Mouse (Mus musculus): ENCODE measurements at regions not wholly inside any gene's neighbourhood (a gene's known extent, or its start where the extent isn't known, plus 50 kb on each side); places are given as distances from the start of the nearest gene placed in this dataset.
A peak's percentile ranks its signal among the peaks of the same experiment; 100 is the strongest.

DNA sequence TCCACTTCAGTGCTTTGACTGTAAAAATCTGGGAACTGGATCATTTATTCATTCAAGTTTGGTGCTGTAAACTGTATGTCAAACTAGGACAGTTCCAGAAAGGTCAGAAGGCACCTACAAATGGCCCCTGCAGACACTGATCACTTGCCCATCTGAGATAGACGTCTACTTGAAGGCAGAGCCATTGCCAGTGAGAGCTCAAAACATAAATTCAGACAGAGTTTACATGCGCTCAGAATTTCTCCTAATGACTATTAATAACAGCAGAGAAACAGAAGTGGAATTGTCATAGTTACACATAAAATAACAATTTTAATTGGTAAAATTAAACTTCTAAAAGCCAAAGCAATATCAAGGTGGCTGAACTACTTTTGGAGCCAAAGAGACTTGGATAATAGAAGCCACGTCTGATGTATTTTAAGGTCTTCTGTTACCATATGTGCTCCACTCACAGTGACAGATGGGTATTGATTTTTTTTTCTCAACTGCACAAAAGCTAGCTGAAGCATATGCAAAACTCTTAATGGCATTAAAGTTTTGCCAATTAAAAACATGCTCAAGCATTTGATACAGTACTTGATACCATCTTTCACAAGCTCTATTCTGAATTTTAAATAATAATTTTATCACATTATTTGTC is 401.8 kb downstream of the Nova1 start:
- Histone ChIP-seq H3K9ac (no peak overlapping the region), H3K9me3 (ENCODE audit: control insufficient read depth, low read length) (no peaks in the 10 kb centered on the region), H3K27me3 (ENCODE audit: control insufficient read depth, insufficient read depth, low read length) (no peaks in the 10 kb centered on the region), H3K36me3 (replicated peaks; ENCODE audit: control insufficient read depth, insufficient read depth) (no peaks in the 10 kb centered on the region), H3K4me2 (replicated peaks) (no peak overlapping the region), H3K27ac (no peak overlapping the region), H3K4me3 (replicated peaks; ENCODE audit: low read length) (no peak overlapping the region), H3K4me1 (replicated peaks; ENCODE audit: control insufficient read depth, insufficient read depth, low read length) (no peaks in the 10 kb centered on the region)
- 56% methylated on average over 3 of the region's 3 CpGs for WGBS
- DNase-seq (ENCODE audit: low spot score) (no peak), ATAC-seq (ENCODE audit: low FRiP score) (no peak)

DNA sequence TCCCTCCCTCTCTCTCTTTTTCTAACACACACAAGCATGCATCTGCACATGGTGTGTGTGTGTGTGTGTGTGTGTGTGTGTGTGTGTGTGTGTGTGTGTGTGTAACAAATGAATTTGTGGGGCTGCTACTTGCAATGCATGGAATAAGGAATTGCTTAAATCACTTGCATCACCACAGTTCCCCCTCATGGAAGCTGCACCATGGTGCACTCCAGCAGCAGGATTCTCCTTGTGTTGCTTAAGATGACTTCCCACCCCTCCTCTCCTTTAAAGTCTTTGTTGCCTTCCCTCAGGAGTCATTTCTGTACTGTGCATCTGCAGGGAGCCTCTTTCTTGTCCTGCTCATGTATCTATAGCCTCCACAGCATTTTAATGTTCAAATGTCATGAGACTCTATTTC is 402.5 kb downstream of the Nova1 start:
- Histone ChIP-seq H3K4me2 (replicated peaks) (no peak overlapping the region), H3K4me3 (replicated peaks; ENCODE audit: low read length) (no peak overlapping the region), H3K27me3 (ENCODE audit: control insufficient read depth, insufficient read depth, low read length) (no peaks in the 10 kb centered on the region), H3K9ac (no peak overlapping the region), H3K27ac (no peak overlapping the region), H3K4me1 (replicated peaks; ENCODE audit: control insufficient read depth, insufficient read depth, low read length) (no peaks in the 10 kb centered on the region), H3K9me3 (ENCODE audit: control insufficient read depth, low read length) (no peaks in the 10 kb centered on the region), H3K36me3 (replicated peaks; ENCODE audit: control insufficient read depth, insufficient read depth) (no peaks in the 10 kb centered on the region)
- no peak for ATAC-seq (ENCODE audit: low FRiP score)
- no peak for DNase-seq (ENCODE audit: low spot score)

DNA sequence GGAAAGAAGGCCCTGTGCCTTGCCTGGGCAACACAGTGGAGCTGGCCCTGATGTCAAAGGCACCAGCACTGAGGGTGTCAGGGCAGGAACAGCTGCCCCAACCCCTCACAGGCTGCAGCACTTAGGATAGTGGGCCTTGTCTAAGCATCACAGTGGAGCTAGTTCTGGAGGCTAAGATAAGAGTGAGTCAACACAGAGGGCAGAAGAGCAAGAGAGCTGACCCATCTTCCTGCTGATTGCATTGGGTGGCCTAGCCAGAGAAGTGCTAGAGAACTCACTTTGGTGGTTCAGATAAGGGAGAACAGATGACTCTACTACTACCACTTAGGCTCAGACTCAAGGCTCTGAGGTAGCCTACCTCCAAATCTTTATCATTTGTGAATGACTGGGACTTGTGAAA is 413.1 kb downstream of the Nova1 start:
- no peak overlapping the region for H3K27ac ChIP-seq
- H3K4me2 ChIP-seq (replicated peaks) = no peak overlapping the region
- H3K9ac ChIP-seq = no peak overlapping the region
- no peak overlapping the region for H3K4me3 ChIP-seq (replicated peaks; ENCODE audit: low read length)
- ATAC-seq (ENCODE audit: low FRiP score) = no peak
- H3K9me3 ChIP-seq (ENCODE audit: control insufficient read depth, low read length) = no peaks in the 10 kb centered on the region
- DNase-seq (ENCODE audit: low spot score) = no peak
- no peaks in the 10 kb centered on the region for H3K4me1 ChIP-seq (replicated peaks; ENCODE audit: control insufficient read depth, insufficient read depth, low read length)
- H3K27me3 ChIP-seq (ENCODE audit: control insufficient read depth, insufficient read depth, low read length) = no peaks in the 10 kb centered on the region
- no peaks in the 10 kb centered on the region for H3K36me3 ChIP-seq (replicated peaks; ENCODE audit: control insufficient read depth, insufficient read depth)

DNA sequence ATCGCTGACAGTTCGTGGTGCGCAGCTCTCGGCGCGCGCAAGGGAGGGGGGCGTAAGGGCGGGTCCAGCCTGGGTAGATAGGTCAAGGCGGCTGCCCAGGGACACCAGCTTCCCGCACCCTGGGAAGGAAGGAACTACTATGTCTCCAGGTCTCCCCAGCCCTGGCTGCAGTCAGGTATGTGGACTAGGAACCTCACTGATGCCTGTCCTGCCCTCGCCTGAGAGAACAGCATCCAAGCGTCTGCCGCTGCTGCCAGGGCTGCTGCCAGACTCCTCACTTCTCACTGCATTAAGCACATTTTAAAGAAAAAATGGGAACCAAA is 419.1 kb downstream of the Nova1 start:
- Histone ChIP-seq H3K4me2 (replicated peaks) (peak overlapping the region; percentile 70), H3K9ac (peak overlapping the region; percentile 81), H3K9me3 (ENCODE audit: control insufficient read depth, low read length) (no peaks in the 10 kb centered on the region), H3K27me3 (ENCODE audit: control insufficient read depth, insufficient read depth, low read length) (no peaks in the 10 kb centered on the region), H3K4me1 (replicated peaks; ENCODE audit: control insufficient read depth, insufficient read depth, low read length) (no peaks in the 10 kb centered on the region), H3K4me3 (replicated peaks; ENCODE audit: low read length) (peak overlapping the region; percentile 45), H3K27ac (peak overlapping the region; percentile 81), H3K36me3 (replicated peaks; ENCODE audit: control insufficient read depth, insufficient read depth) (no peaks in the 10 kb centered on the region)
- peak; percentile 86 for ATAC-seq (ENCODE audit: low FRiP score)
- DNase-seq (ENCODE audit: low spot score) = peak; percentile 54
- WGBS = under 1% methylated on average over 14 of the region's 14 CpGs

DNA sequence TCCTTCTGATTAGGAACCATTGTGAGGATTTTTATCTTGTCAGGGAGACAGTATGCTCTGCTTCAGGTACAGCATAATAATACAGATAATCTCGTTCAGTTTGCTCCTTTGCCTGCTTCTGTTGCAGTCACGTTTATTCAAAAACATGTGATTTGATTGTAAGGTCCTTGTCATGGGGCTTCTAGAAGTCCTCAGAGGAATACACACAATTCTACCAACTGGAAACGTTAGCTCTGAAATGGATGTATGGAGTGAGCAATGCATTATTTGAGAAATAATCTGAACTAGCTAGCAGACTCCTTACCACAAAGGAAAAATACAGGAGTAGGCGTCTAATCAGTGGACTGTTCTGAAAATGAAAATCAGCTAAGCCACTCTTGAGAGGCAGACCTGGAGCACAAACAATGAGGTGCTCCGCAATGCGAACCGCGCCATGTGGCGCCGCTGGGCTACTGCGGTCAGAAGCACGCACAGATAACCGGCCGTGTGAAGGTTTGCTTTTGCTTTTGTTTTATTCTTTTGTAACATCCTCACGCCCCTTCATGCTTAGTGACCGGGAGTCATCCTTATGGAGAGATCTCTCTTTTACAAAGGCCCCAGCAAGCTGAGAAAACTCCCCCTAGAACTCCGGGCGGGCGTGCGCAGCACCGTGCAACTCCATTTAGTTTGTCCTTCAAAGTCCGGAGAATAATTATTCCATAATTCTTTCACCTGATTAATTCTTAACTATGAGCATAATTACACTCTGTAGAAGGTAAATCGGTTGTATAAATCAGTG is 419.7 kb downstream of the Nova1 start:
- ATAC-seq (ENCODE audit: low FRiP score) (peak; percentile 85), DNase-seq (ENCODE audit: low spot score) (peak; percentile 77)
- Histone ChIP-seq H3K4me2 (replicated peaks) (peak overlapping the region; percentile 70), H3K9me3 (ENCODE audit: control insufficient read depth, low read length) (no peaks in the 10 kb centered on the region), H3K4me3 (replicated peaks; ENCODE audit: low read length) (peak overlapping the region; percentile 45), H3K36me3 (replicated peaks; ENCODE audit: control insufficient read depth, insufficient read depth) (no peaks in the 10 kb centered on the region), H3K4me1 (replicated peaks; ENCODE audit: control insufficient read depth, insufficient read depth, low read length) (no peaks in the 10 kb centered on the region), H3K9ac (peak overlapping the region; percentile 81), H3K27me3 (ENCODE audit: control insufficient read depth, insufficient read depth, low read length) (no peaks in the 10 kb centered on the region), H3K27ac (peak overlapping the region; percentile 81)
- 2% methylated on average over 23 of the region's 23 CpGs for WGBS

DNA sequence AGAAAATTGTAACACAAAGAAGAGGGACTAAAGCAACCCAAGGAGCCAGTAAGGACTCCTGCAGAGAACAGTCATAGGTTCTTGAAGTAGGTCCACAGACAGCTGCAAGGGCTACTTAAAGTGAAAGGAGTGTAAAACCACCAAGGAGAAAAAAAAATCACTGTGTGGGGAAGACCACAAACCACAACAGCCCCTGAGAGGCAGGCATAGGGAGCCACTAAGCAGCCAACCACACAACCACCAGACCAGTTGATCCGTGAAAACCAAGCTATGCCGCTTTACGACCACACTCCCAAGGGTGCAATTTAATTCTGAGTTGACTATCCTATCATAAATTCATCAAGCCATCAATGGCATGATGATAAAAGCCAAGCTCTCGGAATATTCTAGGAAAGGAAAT is 423.5 kb downstream of the Nova1 start:
- DNase-seq (ENCODE audit: low spot score) (no peak), ATAC-seq (ENCODE audit: low FRiP score) (no peak)
- Histone ChIP-seq H3K9ac (no peak overlapping the region), H3K4me3 (replicated peaks; ENCODE audit: low read length) (no peak overlapping the region), H3K27ac (no peak overlapping the region), H3K4me2 (replicated peaks) (no peak overlapping the region), H3K36me3 (replicated peaks; ENCODE audit: control insufficient read depth, insufficient read depth) (no peaks in the 10 kb centered on the region), H3K27me3 (ENCODE audit: control insufficient read depth, insufficient read depth, low read length) (no peaks in the 10 kb centered on the region), H3K9me3 (ENCODE audit: control insufficient read depth, low read length) (no peaks in the 10 kb centered on the region), H3K4me1 (replicated peaks; ENCODE audit: control insufficient read depth, insufficient read depth, low read length) (no peaks in the 10 kb centered on the region)
- 67% methylated on average over 4 of the region's 4 CpGs for WGBS

DNA sequence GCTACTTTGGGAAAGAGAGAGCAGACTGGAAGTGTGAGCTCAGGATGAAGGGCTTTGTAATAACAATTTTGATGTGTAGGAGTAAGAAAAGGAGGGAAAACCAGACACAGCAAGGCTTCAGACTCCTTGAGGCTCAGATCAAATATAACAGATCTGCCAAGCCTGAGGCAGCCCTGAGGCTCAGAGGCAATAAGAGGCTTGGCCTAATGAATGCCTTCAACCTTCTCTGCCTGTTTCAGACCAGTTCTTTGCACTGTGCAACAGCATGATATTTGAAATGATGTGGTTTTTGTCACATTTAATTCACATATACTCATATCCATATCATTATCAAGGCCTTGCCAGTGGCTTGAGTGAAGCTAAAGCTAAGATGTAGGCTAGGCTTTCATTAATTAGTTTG is 425.0 kb downstream of the Nova1 start:
- Histone ChIP-seq H3K9me3 (ENCODE audit: control insufficient read depth, low read length) (no peaks in the 10 kb centered on the region), H3K27me3 (ENCODE audit: control insufficient read depth, insufficient read depth, low read length) (no peaks in the 10 kb centered on the region), H3K4me3 (replicated peaks; ENCODE audit: low read length) (no peak overlapping the region), H3K9ac (no peak overlapping the region), H3K36me3 (replicated peaks; ENCODE audit: control insufficient read depth, insufficient read depth) (no peaks in the 10 kb centered on the region), H3K27ac (no peak overlapping the region), H3K4me2 (replicated peaks) (no peak overlapping the region), H3K4me1 (replicated peaks; ENCODE audit: control insufficient read depth, insufficient read depth, low read length) (no peaks in the 10 kb centered on the region)
- DNase-seq (ENCODE audit: low spot score) (no peak), ATAC-seq (ENCODE audit: low FRiP score) (no peak)

DNA sequence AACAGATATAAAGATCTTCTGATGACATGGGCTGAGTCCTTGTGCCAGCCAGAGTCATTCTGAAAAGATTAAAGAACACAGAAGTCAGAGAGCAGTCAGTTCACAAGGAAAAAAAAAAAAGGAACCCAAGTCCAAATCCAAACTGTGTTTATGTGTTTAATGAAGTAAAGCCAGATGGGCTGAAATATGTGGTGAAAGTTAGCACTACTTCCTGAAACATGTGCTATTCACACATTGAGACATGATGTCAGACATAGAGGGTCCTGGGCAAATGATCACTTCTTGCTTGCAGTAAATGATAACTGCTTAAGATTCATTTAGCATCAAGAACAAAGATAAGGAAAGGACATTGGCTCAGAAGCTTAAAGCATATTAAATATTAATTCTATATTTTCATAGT is 439.8 kb downstream of the Nova1 start:
- DNase-seq (ENCODE audit: low spot score) = no peak
- Histone ChIP-seq H3K27ac (no peak overlapping the region), H3K36me3 (replicated peaks; ENCODE audit: control insufficient read depth, insufficient read depth) (no peaks in the 10 kb centered on the region), H3K9ac (no peak overlapping the region), H3K9me3 (ENCODE audit: control insufficient read depth, low read length) (no peaks in the 10 kb centered on the region), H3K27me3 (ENCODE audit: control insufficient read depth, insufficient read depth, low read length) (no peaks in the 10 kb centered on the region), H3K4me1 (replicated peaks; ENCODE audit: control insufficient read depth, insufficient read depth, low read length) (no peaks in the 10 kb centered on the region), H3K4me3 (replicated peaks; ENCODE audit: low read length) (no peak overlapping the region), H3K4me2 (replicated peaks) (no peak overlapping the region)
- ATAC-seq (ENCODE audit: low FRiP score) = no peak

DNA sequence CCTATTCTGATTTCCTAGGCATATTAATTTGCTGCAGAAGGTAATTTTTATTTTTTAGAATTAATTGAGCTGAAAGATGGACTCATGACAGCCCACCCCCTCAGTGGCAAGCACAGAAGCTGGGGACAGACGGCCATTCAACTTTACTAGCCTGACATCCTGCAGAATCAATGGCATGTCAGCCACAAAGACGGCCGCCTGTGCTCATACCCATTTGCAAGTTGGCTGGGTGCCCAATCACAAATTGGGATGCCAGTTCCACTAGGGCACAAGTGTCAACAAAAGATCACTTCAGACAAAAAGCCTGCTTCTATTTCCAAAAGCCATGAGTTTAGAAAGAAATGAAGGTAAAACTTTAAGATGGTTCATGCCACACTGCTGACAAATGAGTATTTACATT is 447.0 kb downstream of the Nova1 start:
- 28% methylated on average over 3 of the region's 3 CpGs for WGBS
- Histone ChIP-seq H3K9me3 (ENCODE audit: control insufficient read depth, low read length) (no peaks in the 10 kb centered on the region), H3K4me2 (replicated peaks) (no peak overlapping the region), H3K4me1 (replicated peaks; ENCODE audit: control insufficient read depth, insufficient read depth, low read length) (peaks cover 12% of the 10 kb centered on the region), H3K27me3 (ENCODE audit: control insufficient read depth, insufficient read depth, low read length) (no peaks in the 10 kb centered on the region), H3K36me3 (replicated peaks; ENCODE audit: control insufficient read depth, insufficient read depth) (no peaks in the 10 kb centered on the region), H3K27ac (peak overlapping the region; percentile 14; the same call in 1 of the 2 replicates), H3K4me3 (replicated peaks; ENCODE audit: low read length) (no peak overlapping the region), H3K9ac (no peak overlapping the region)
- DNase-seq (ENCODE audit: low spot score) (peak; percentile 70), ATAC-seq (ENCODE audit: low FRiP score) (peak; percentile 77; the same call in 1 of the 2 replicates)

DNA sequence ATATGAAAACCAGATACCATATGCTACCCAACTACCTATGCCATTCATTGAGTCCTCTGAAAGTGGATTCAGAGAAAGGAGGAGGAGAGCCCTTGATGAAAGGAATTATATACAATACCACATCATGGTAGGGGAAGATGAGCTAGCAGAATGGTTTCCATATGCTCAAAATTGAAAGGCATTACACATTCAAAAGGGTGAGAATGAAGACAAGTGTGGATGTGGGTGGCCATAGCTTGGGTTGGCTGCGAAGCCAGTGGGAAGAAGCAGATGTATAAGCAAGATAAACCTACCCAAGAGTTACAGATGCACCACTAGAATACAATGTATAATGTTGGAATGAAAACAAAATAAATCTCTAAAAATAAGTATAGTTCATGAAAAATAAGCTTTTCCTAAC is 485.4 kb downstream of the Nova1 start:
- no peak overlapping the region for H3K27ac ChIP-seq
- no peak for ATAC-seq (ENCODE audit: low FRiP score)
- no peak overlapping the region for H3K4me2 ChIP-seq (replicated peaks)
- H3K27me3 ChIP-seq (ENCODE audit: control insufficient read depth, insufficient read depth, low read length) = no peaks in the 10 kb centered on the region
- no peaks in the 10 kb centered on the region for H3K36me3 ChIP-seq (replicated peaks; ENCODE audit: control insufficient read depth, insufficient read depth)
- DNase-seq (ENCODE audit: low spot score) = no peak
- H3K9ac ChIP-seq = no peak overlapping the region
- H3K4me1 ChIP-seq (replicated peaks; ENCODE audit: control insufficient read depth, insufficient read depth, low read length) = no peaks in the 10 kb centered on the region
- H3K9me3 ChIP-seq (ENCODE audit: control insufficient read depth, low read length) = no peaks in the 10 kb centered on the region
- WGBS = 91% methylated on average over 1 of the region's 1 CpGs
- no peak overlapping the region for H3K4me3 ChIP-seq (replicated peaks; ENCODE audit: low read length)

All from hindbrain, embryonic 14.5 days (tissue).